Mouse (Mus musculus) limb, embryonic 13.5 days (tissue): ENCODE measurements around the gene Pes1. TPM values are rescaled to one million over a fixed set of nuclear protein-coding genes. Genes with fewer than 3 reads are reported as not detected.
"Not testable (repeated sequence)": the region's sequence is repeated elsewhere in the genome, so short reads cannot be mapped to it uniquely, and the experiment has no call there.

ENCODE experiments used
- ATAC-seq: fragments of 200-750 bp; cut with Nextera tagmentation; 2 replicates; pipeline ENCODE4 v1.8.0; 2017; ENCODE audit warnings: low read depth, moderate number of reproducible peaks, moderate TSS enrichment; ENCODE audit not compliant: low FRiP score
- H3K27ac ChIP-seq: fragments of 300-500 bp; sonication (generic); 2 replicates; pipeline ENCODE4 v1.5.1; 2015; ENCODE audit warnings: inconsistent platforms, mild to moderate bottlenecking, moderate library complexity
- H3K27me3 ChIP-seq: fragments of 300-500 bp; sonication (generic); 2 replicates; pipeline ENCODE4 v1.6.1; 2015; ENCODE audit warnings: mild to moderate bottlenecking, inconsistent platforms
- H3K36me3 ChIP-seq: fragments of 300-500 bp; sonication (generic); 2 replicates; pipeline ENCODE4 v1.6.1; 2015; ENCODE audit warnings: inconsistent platforms, mild to moderate bottlenecking, moderate library complexity
- H3K4me1 ChIP-seq: fragments of 300-500 bp; sonication (generic); 2 replicates; pipeline ENCODE4 v1.6.1; 2015; ENCODE audit warnings: inconsistent platforms
- H3K4me2 ChIP-seq: fragments of 300-500 bp; sonication (generic); replicated peaks from 2 replicates; pipeline ENCODE4 v1.6.1; 2015; ENCODE audit warnings: inconsistent platforms, mild to moderate bottlenecking, moderate library complexity
- H3K4me3 ChIP-seq: fragments of 300-500 bp; sonication (generic); 2 replicates; pipeline ENCODE4 v1.5.1; 2015; ENCODE audit warnings: moderate library complexity, mild to moderate bottlenecking, inconsistent platforms
- H3K9ac ChIP-seq: fragments of 300-500 bp; sonication (generic); 2 replicates; pipeline ENCODE4 v1.6.1; 2015; ENCODE audit warnings: mild to moderate bottlenecking, inconsistent platforms
- H3K9me3 ChIP-seq: fragments of 300-500 bp; sonication (generic); 2 replicates; pipeline ENCODE4 v1.6.1; 2016; ENCODE audit warnings: inconsistent platforms
- WGBS: fragments of 180-500 bp; shearing (Covaris S2); methylation state at CpG from one replicate; pipeline ENCODE4 v1.1.7; 2015; 5-methylcytosine and 5-hydroxymethylcytosine counted together
- polyA plus RNA-seq: library from polyadenylated mRNA; unstranded; fragments of >200 nt; fragmentation: Nextera tagmentation; extraction: Ambion mirVana; gene quantifications from 2 replicates; pipeline ENCODE4 v1.2.1, GENCODE M21; 2015

The Pes1 gene
- polyA plus RNA-seq, 1 experiment from 2014 or later = 81.6 TPM

- H3K4me3 ChIP-seq = no peak overlapping the region
Measured at GRCm38 (mm10) chr11:3933756-3934285, 30.0 kb upstream of the Pes1 start.

GRCm38 (mm10) chr11:3935135-3935534 lies 28.6 kb upstream of the Pes1 start:
- no peaks in the 10 kb centered on the region for H3K36me3 ChIP-seq
- H3K9ac ChIP-seq = no peak overlapping the region
- H3K4me1 ChIP-seq = peaks cover 15% of the 10 kb centered on the region
- H3K27me3 ChIP-seq = 0 out of 2 replicates have a peak, but pooled peaks cover 2% of the 10 kb centered on the region
- no peak overlapping the region for H3K4me2 ChIP-seq
- H3K9me3 ChIP-seq = no peaks in the 10 kb centered on the region
- 69% methylated on average over 4 of the region's 4 CpGs for WGBS
- H3K27ac ChIP-seq = no peak overlapping the region
- no peak for ATAC-seq
- no peak overlapping the region for H3K4me3 ChIP-seq

More at GRCm38 (mm10) chr11:3933756-3934285, 30.0 kb upstream of the Pes1 start:
- ATAC-seq = no peak
- no peaks in the 10 kb centered on the region for H3K9me3 ChIP-seq
- WGBS = 89% methylated on average over 9 of the region's 9 CpGs
- H3K4me2 ChIP-seq = no peak overlapping the region
- H3K27me3 ChIP-seq = 0 out of 2 replicates have a peak, but pooled peaks cover 2% of the 10 kb centered on the region
- no peak overlapping the region for H3K9ac ChIP-seq
- no peak overlapping the region for H3K27ac ChIP-seq
- H3K36me3 ChIP-seq = no peaks in the 10 kb centered on the region
- H3K4me1 ChIP-seq = peaks cover 15% of the 10 kb centered on the region

GRCm38 (mm10) chr11:3936318-3936717 lies 27.5 kb upstream of the Pes1 start:
- H3K4me1 ChIP-seq = peaks cover 6% of the 10 kb centered on the region
- H3K9ac ChIP-seq = no peak overlapping the region
- no peak for ATAC-seq
- no peak overlapping the region for H3K4me2 ChIP-seq
- no peaks in the 10 kb centered on the region for H3K36me3 ChIP-seq
- H3K9me3 ChIP-seq = no peaks in the 10 kb centered on the region
- H3K4me3 ChIP-seq = no peak overlapping the region
- H3K27me3 ChIP-seq = 0 out of 2 replicates have a peak, but pooled peaks cover 2% of the 10 kb centered on the region
- H3K27ac ChIP-seq = no peak overlapping the region
- WGBS = 70% methylated on average over 3 of the region's 3 CpGs

DNA sequence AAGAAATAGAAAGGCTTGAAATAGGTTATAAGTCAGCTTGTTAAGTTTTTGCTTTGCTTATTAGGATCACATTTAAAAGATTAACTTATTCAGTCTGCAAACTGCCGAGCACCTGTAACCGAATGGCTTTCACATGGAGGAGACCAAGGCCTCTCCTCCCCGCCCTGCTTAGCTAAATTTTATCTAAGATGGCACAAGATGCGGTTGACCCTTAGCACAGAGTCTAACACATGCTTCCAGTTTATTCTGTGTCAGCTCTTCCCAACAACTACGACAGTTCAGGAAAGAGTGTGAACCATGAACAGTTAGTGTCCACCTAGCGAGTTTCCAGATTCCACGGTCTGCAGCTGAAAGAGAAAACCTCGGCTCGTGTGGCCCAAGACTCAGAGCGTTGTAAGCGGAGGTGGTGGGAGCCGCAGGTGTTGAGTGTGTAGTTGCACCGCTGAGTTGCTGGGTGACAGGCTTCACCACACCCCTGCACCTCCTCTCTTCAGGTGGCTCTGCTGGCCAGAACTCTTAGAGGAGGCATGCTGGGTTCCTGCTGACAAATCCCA lies 26.4 kb upstream of the Pes1 start:
- no peak for ATAC-seq
- Histone ChIP-seq H3K4me1 (no peaks in the 10 kb centered on the region), H3K36me3 (no peaks in the 10 kb centered on the region), H3K27ac (no peak overlapping the region), H3K9me3 (no peaks in the 10 kb centered on the region), H3K9ac (no peak overlapping the region), H3K27me3 (0 out of 2 replicates have a peak, but pooled peaks cover 2% of the 10 kb centered on the region), H3K4me3 (no peak overlapping the region), H3K4me2 (no peak overlapping the region)
- 80% methylated on average over 13 of the region's 13 CpGs for WGBS

DNA sequence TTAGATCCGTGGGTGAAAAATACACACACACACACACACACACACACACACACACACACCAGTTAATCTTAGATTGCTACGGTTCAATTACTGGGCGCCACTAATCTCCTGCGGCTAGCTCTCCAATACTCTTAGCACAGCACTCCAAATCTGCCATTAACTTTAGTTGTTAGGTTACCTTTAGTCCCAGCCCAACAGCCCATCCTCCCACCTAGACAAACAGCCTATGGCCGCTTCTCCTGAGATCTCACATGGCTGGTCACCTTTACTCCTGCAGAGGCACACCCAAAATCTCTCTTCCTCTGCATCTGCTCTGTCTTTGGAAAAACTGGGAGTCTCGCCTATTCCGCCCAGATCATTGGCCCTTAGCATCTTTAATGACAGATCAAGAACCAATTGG lies 22.4 kb upstream of the Pes1 start:
- Histone ChIP-seq H3K4me1 (no peaks in the 10 kb centered on the region), H3K9me3 (no peaks in the 10 kb centered on the region), H3K27me3 (peaks cover 17% of the 10 kb centered on the region), H3K4me2 (no peak overlapping the region), H3K36me3 (no peaks in the 10 kb centered on the region), H3K9ac (no peak overlapping the region), H3K27ac (no peak overlapping the region), H3K4me3 (no peak overlapping the region)
- ATAC-seq = no peak
- 81% methylated on average over 7 of the region's 7 CpGs for WGBS

GRCm38 (mm10) chr11:3946386-3946785 lies 17.4 kb upstream of the Pes1 start:
- H3K4me1 ChIP-seq = no peaks in the 10 kb centered on the region
- no peak overlapping the region for H3K4me3 ChIP-seq
- WGBS = 21% methylated on average over 1 of the region's 1 CpGs
- no peak overlapping the region for H3K4me2 ChIP-seq
- ATAC-seq = no peak
- H3K27me3 ChIP-seq = peaks cover 16% of the 10 kb centered on the region
- no peaks in the 10 kb centered on the region for H3K9me3 ChIP-seq
- H3K36me3 ChIP-seq = no peaks in the 10 kb centered on the region
- no peak overlapping the region for H3K9ac ChIP-seq
- no peak overlapping the region for H3K27ac ChIP-seq

DNA sequence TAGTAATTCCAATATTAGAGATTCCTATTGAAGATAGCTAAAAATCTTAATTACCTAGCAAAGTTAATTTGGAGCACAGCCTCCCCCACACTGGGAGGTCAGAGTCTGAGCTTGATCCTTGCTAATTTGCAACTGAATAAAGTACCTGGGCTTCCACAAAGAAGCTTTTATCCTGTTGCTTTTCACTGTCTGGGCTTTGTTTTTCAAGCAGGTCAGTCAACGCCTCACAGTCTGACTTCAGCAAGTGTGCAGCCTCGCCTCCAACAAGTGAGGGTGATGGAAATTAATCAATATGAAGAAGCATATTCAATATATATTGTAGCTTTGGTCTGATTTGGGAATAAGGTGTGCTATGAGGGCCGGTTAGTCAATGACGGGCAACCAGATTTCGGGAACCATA lies 8.9 kb upstream of the Pes1 start:
- H3K4me1 ChIP-seq, H3K27ac ChIP-seq, H3K27me3 ChIP-seq: not testable (repeated sequence)

DNA sequence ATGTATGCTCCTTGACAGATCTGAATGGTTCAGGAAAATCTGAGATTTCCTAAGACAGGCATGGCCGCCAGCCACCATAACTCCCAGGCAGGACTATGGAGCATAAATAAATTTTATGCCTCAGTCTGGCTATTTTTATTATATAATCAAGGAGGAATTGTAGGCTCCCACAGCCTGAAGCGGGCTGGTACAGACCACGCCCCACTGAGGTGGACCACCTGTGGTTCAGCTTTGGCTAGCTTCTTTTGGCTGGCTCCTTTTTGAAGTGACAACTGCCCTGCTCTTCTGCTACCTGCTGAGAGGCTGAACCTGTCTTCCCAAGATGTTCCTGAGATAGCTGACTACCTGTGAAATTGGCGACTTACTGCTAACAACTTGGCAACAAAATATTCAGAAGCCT lies 8.4 kb upstream of the Pes1 start:
- H3K4me3 ChIP-seq, H3K27ac ChIP-seq, H3K4me2 ChIP-seq, H3K27me3 ChIP-seq, H3K36me3 ChIP-seq, H3K9me3 ChIP-seq, H3K9ac ChIP-seq, ATAC-seq, H3K4me1 ChIP-seq: not testable (repeated sequence)
- 80% methylated on average over 4 of the region's 4 CpGs for WGBS

More for the DNA sequence above, 8.9 kb upstream of the Pes1 start:
- not testable (repeated sequence) for H3K9ac ChIP-seq, H3K4me2 ChIP-seq, H3K4me3 ChIP-seq, ATAC-seq, H3K36me3 ChIP-seq, H3K9me3 ChIP-seq
- WGBS = 83% methylated on average over 5 of the region's 5 CpGs

GRCm38 (mm10) chr11:3960901-3961300 lies 2.9 kb upstream of the Pes1 start:
- H3K9ac ChIP-seq = no peak overlapping the region
- ATAC-seq = no peak
- H3K27ac ChIP-seq = no peak overlapping the region
- no peaks in the 10 kb centered on the region for H3K36me3 ChIP-seq
- H3K4me2 ChIP-seq = no peak overlapping the region
- no peaks in the 10 kb centered on the region for H3K9me3 ChIP-seq
- WGBS = 50% methylated on average over 2 of the region's 2 CpGs
- H3K4me3 ChIP-seq = no peak overlapping the region
- no peaks in the 10 kb centered on the region for H3K27me3 ChIP-seq
- peaks cover 14% of the 10 kb centered on the region for H3K4me1 ChIP-seq

GRCm38 (mm10) chr11:3961761-3962160 lies 2.0 kb upstream of the Pes1 start:
- no peak overlapping the region for H3K27ac ChIP-seq
- no peaks in the 10 kb centered on the region for H3K27me3 ChIP-seq
- no peak overlapping the region for H3K9ac ChIP-seq
- no peaks in the 10 kb centered on the region for H3K9me3 ChIP-seq
- no peak overlapping the region for H3K4me3 ChIP-seq
- peaks cover 16% of the 10 kb centered on the region for H3K4me1 ChIP-seq
- no peak overlapping the region for H3K4me2 ChIP-seq
- no peak for ATAC-seq
- WGBS = 69% methylated on average over 3 of the region's 3 CpGs
- 0 out of 2 replicates have a peak, but pooled peaks cover 3% of the 10 kb centered on the region for H3K36me3 ChIP-seq

GRCm38 (mm10) chr11:3963155-3963554 lies 620 bp upstream of the Pes1 start:
- Histone ChIP-seq H3K9ac (no peak overlapping the region), H3K27ac (no peak overlapping the region)
- 84% methylated on average over 10 of the region's 10 CpGs for WGBS

DNA sequence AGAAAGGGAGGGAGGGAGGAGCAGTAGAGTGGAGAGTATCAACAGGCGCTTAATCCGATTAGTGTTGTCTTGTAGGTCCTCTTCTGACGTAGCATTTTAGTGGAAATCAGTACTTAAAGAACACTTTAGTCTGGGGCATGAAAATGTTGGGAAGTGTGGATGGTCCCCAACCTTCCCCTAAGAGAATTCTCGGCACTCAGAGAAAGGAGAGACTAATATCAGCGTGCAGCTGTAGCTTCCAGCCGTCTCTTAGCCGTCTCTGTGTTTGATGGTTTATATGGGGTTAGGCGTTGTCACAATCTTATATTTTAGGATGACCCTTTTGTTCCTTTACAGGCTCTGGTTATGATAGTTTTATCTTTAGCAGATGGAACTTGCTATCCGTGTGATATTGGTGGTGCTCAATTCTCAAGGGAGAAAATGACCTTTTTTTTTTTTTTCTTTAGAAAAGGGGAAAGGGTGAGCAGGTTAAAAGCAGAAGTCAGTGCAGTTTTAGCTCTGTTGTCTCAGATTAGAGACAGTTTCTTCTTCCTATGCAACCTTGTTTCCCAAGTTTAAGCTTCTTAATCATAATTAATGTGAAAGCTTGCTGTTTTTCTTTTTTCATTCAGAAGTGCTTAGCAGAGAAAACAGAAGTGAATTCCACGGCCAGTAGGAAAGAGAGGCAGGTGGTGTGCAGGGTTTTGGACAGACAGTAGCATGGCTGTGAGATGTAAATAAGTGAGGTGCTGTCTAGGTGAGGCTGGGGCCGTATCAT lies 819 bp downstream of the Pes1 start:
- H3K4me3 ChIP-seq = peak overlapping the region; percentile 88
- 15% methylated on average over 11 of the region's 11 CpGs for WGBS
- ATAC-seq = no peak
- peak overlapping the region; percentile 89 for H3K9ac ChIP-seq
- peak overlapping the region; percentile 81 for H3K4me2 ChIP-seq
- H3K4me1 ChIP-seq = peaks cover 16% of the 10 kb centered on the region
- no peaks in the 10 kb centered on the region for H3K27me3 ChIP-seq
- H3K9me3 ChIP-seq = no peaks in the 10 kb centered on the region
- H3K36me3 ChIP-seq = peaks cover 23% of the 10 kb centered on the region
- H3K27ac ChIP-seq = no peak overlapping the region

More at GRCm38 (mm10) chr11:3963155-3963554, 620 bp upstream of the Pes1 start:
- Histone ChIP-seq H3K36me3 (peaks cover 9% of the 10 kb centered on the region), H3K27me3 (no peaks in the 10 kb centered on the region), H3K4me1 (peaks cover 16% of the 10 kb centered on the region), H3K4me3 (peak overlapping the region; percentile 88), H3K9me3 (no peaks in the 10 kb centered on the region), H3K4me2 (peak overlapping the region; percentile 81)
- no peak for ATAC-seq
